Mouse (Mus musculus): ENCODE measurements around the gene Krtap7-1. TPM values are rescaled to one million over a fixed set of nuclear protein-coding genes. Genes with fewer than 3 reads are reported as not detected.

Gene Krtap7-1
- not detected in 2 replicates for total RNA-seq (2014; fragmentation: Nextera tagmentation)
- not detected in 2 replicates for total RNA-seq (2017)

DNA sequence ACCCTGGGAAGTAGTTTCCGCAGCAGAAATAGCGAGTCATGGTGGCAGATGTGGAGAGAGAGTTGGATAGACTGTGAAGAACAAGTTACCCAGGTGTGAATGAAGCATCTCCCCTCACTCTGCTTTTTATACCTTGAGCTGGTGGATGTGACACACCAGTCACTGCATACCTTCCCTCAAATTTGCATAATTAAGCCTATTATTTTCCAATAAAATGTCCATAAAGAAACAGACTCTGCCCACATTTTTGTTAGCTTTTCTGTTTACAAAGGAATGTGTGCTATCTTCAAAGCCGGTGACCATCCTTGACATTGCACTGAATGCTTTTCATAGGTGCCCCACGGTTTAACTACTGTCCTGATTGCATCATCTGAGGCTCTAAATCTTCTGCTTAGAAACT lies at the start of gene Krtap7-1:
Krtap7-1 (minus strand) TSS at position 101 of the 400 bp plus-strand sequence.
- no peak for ATAC-seq (replicated peaks; ENCODE audit: poor library complexity, severe bottlenecking)

DNA sequence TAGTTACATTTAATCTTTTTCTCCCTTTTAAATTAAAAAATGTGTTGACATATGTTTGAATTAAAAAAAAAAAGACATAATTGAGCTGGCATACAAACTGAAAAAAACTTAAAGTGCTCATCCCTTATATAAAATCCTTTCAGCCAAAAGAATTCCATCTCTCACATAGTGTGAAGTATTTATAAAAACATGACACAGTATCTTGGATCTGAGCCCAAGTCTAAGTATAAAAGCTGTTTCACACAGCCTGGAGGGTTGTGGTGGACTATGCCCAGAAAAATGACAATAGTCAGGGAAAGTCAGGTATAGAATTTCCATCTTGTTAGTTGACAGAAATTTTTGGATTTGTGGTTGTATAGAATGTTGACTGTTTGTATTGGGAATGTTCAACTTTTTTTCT lies 42.2 kb upstream of the Krtap7-1 start:
- ATAC-seq (replicated peaks; ENCODE audit: poor library complexity, severe bottlenecking) = no peak

DNA sequence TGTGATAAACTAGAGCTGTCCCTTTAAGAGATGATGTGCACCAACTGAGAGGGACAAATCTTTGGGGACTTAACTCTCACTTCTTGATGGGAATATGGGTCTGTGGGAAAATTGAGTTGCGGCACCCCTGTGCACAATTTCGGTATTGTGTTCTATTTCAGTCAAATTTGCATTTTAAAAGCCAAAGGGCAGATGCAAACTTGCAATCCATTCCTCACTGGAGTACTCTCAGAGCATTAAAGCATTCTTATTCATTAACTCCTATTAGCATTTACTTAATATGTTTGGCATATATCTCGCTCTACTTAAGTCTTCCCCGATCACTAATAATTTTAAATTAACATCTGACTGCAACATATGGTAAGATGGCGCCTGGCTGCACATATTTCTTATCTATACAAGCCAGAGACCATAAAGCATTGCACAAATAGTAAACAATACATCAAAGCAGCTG lies 29.9 kb upstream of the Krtap7-1 start:
- ATAC-seq (replicated peaks; ENCODE audit: poor library complexity, severe bottlenecking) = no peak

DNA sequence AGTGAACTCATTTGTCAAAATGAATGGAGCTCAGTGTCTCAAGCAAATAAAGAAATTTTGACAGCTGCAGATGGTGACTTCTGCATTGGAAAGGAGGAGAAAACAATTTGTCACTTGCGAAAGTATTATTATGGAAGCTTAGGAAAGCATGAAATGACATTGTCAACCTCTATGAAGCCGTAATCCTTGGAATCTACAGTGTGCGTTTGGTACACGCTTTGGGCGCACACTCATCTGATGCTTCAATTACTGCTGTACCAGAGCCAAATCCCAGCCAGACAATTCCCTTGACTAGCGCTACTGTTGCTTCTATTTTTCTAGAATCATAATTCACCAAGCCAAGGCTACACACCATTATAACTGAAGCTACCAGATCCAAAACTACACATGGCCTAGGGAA lies 29.2 kb upstream of the Krtap7-1 start:
- ATAC-seq (replicated peaks; ENCODE audit: poor library complexity, severe bottlenecking) = no peak

DNA sequence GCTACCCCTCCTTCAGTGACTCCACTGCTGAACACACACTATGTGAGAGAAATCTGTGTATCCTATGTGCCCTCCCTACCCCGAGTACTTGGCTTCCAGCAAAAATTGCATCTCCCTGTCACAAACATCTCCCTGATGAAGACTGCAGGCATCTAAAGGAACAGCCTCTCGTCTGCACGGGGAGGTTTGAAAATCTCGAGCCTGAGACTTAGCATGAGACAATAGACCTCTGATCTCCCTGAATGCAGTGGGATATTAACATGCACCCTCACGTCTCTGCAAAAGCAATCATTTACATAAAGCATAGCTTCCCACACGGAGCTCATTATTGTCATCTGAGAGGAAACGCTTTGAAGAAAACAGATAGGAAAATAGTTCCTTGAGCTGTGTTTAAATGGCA lies 22.4 kb upstream of the Krtap7-1 start:
- ATAC-seq (replicated peaks; ENCODE audit: poor library complexity, severe bottlenecking) = no peak

DNA sequence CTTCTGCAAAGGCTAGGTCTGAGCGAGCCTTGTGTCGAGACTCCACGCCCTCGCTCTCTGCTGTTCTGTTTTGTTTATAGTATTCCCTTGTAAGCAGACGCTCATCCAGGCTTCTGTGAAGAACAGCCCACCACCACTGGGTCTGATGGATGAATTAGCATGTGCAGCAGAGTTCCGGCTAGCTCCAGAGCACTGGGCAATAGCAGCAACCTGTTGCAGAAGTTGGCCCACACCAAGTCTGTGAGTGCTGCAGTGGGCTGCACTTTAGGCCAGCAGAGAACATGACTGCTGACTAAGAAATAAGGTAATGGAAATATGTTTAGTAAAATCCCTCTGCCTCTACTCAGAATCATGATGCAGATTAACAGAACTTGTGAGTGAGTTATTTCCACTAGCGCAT lies 21.7 kb upstream of the Krtap7-1 start:
- ATAC-seq (replicated peaks; ENCODE audit: poor library complexity, severe bottlenecking) = no peak

DNA sequence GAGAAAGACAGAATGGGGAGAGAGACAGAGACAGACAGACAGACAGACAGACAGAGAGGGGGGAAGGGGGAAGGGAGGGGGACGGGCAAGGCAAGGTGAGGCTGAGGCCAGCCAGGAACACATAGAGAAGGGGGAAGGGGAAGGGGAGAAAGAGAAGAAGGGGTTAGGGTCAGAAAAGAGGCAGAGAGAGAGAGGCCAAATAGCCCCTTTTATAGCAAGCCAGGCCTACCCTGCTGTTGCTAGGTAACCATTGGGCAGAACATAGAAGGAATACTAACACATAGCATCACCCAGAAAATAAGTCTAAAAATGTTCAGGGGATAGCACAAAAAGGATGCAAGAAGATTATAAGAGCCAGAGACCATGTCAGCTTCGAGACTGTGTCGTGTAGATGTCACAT lies 20.3 kb upstream of the Krtap7-1 start:
- ATAC-seq (replicated peaks; ENCODE audit: poor library complexity, severe bottlenecking) = no peak

DNA sequence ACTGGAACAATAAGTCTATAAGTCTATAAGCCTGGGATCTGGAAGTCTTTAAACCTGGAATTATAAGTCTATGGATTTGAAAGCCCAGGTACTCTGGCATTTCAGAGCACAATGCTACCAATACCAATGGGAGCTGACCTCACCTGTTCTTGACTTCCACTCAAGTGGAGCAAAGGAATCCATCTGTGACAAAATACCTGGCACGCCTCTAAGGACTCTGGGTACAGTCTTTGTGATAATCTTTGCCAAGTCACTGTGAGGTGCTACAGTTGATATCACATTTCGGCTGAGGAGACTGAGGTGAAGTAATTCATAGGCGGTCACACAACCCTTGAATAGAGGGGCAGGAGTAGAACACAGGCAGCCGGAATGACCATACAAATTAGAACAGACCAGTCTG lies 12.9 kb upstream of the Krtap7-1 start:
- no peak for ATAC-seq (replicated peaks; ENCODE audit: poor library complexity, severe bottlenecking)

DNA sequence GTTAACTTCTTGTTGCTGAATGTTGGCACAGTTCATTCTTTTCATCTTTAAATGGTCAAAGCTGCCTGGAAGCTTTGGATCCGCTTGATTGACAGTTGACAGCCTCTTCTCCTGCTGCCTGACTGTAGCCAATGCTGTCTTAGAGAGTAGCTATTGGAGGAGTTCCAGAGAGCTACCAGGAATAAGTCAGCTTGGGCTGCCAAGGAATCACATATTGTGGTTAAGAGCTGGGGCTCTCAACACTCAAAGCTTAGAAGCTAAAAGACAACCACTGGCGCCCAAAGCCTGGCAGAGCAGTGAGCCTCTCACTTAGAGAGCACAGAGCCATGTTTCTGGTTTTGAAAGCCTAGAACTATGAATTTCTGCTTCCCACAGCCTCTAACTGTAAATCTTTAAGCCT lies 12.4 kb upstream of the Krtap7-1 start:
- ATAC-seq (replicated peaks; ENCODE audit: poor library complexity, severe bottlenecking) = no peak

DNA sequence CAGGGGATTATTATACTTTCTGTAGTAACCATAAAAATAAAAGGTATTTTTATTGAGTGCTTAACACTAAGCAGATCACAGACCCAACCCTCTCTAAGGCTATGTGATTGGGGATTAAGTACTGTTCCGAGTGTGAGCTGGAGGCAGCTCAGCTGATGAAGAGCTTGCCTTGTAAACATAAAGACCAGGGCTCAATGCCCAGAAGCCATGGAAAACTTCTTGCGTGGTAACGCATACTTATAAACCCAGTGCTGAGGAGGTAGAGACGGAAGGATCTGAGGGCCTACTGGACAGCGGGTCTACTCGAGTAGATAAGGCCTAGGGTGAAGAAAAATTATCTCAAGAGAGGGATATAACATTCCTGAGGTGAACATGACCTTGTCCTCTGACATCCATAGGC lies 12.0 kb upstream of the Krtap7-1 start:
- ATAC-seq (replicated peaks; ENCODE audit: poor library complexity, severe bottlenecking) = no peak

DNA sequence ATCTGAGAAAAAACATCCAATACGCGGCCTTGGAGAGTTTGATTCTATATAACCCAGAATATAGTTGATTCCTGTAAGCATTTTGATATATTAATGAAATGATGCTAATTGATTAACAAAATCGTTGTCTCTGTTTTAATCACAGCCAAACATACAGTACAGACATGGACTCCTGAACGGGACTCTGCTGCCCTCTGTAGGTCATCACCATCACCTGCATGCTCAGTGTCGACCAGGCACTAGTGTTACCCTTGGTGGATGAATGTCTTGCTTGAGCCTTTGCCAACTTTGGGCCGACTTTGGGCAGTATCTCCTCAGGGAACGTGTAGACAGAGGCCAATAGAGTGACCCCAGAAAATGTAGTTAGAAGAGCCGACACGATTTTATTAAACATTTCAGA lies 9.5 kb upstream of the Krtap7-1 start:
- peak; percentile 73 for ATAC-seq (replicated peaks; ENCODE audit: poor library complexity, severe bottlenecking)

DNA sequence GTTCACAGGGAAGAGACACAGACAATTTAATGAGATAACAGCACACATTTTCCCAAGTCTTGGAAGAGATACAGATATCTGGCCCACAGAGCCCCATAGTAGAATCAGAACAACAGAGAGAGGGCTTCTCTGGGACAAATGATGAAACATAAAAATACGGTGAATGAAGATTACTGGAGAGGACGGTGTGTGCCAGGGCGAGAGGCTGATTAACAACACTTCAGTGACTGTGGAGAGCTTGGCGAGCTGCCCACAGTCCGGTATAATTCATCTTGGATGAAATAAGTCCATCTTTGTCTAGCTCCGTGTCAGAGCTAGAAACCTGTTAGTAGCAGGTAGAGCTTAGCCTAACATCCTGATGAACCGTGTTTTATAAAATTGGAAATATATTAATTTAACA lies 5.3 kb upstream of the Krtap7-1 start:
- no peak for ATAC-seq (replicated peaks; ENCODE audit: poor library complexity, severe bottlenecking)

DNA sequence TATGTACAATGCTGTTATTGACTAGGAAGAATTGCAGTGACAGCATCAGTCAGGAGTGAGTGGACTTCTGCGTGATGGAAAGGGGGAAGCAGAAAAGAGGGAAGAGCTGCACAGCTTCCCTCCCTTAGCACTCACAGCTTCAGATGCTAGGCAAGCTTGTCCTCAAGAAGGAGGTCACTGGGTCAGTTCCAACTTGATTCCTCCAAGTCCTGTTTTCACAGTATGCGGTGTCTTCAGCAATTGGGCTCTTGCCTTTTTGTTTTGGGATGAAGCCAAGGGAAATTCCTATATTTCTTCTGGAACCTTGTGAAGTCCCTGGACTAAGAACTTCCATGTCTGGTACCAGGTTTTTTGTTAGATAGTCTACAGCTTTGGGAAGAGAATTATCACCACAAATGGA lies 4.6 kb downstream of the Krtap7-1 start:
- ATAC-seq (replicated peaks; ENCODE audit: poor library complexity, severe bottlenecking) = no peak

DNA sequence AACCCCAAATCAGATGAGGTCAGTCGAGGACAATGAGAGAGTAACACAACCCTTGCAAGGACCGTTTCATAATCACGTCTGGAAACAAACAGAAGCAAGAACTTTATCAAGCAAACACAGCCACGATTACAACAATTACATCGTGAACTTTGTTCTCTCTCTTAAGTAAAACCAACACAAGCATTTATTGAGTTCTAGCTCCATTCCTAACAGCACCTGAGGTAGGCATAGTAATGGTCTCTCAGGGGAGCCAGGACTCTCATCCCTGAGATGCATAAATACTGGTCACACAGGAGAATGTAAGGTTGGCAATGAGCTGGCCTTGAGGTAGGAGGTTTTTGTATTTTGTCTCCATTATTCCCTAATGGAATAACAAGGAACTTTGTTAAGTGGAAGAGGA lies 6.3 kb downstream of the Krtap7-1 start:
- no peak for ATAC-seq (replicated peaks; ENCODE audit: poor library complexity, severe bottlenecking)

DNA sequence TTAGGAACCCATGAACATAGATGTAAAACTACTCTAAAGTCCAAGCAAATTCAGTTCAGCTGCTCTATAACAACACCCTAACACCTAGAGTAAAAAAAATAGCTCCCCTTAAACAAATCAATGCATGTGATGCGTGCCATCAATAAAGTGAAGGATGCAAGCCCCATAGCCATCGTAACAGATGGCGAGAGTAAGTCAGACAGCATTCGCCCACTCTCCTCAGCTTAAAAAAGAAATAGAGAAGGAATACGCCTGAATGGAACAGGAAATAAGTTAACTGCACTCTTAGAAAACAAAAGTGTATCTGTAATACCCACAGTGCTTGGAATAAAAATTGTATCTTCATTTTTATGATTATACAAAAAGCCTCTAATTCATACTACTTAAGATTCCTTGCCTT lies 11.1 kb downstream of the Krtap7-1 start:
- ATAC-seq (replicated peaks; ENCODE audit: poor library complexity, severe bottlenecking) = no peak

DNA sequence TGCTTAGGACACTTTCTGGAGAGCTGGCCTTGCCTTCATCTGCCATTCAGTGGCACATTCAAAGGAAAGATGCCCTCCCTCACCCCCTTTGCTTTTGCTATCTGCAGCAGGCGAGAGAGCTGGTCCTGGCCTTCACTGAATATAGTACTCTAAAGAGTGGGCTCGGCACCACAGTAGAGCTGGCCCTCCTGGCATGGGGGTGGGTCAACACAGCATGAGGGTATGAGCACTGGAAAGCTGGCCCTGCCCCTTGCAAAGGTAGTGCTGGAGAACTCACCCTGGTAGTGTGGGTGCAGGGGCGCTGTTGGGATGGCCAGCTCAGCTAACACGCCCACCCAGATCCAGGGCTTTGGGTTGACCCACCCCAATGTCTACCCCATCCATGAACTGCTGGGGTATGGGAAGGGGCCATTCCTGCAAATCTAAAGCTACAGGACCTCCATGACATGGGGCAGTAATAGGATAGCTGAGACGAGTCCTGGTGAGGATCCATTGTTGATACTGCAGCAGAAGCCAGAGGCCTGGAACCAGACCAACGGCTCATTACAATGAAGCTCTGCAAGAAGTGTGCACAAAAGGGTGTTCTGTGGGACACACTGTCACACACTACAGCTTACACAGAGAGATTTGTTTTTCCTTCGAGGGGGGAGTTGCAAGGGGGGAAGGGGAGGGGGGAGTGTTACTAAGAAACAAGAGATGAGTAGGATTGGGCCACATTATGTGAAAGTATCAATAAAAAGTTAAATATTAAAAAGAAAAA lies 12.5 kb downstream of the Krtap7-1 start:
- ATAC-seq (replicated peaks; ENCODE audit: poor library complexity, severe bottlenecking) = no peak

DNA sequence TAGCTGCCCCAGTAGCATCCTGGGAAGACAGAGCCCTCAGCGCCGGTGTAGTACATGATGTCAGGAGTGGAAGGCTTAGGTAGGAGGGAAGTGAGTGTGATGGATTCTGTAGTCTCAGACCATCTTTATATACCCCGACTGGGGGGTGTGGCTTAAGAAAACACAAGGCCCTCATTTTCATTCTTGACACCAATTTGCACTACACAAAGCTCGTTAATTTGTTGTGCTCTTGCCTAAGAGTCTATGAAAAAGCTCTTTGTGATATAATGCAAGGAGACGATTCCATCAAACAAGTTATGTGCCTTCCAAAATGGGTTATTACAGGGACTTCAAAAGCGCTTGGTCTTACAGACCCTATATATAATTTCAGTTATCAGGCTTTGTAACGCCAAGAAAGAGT lies 20.3 kb downstream of the Krtap7-1 start, which contains the start of gene Krtap8-1:
Krtap8-1 (minus strand) TSS at position 101 of the 400 bp plus-strand sequence.
- no peak for ATAC-seq (replicated peaks; ENCODE audit: poor library complexity, severe bottlenecking)

DNA sequence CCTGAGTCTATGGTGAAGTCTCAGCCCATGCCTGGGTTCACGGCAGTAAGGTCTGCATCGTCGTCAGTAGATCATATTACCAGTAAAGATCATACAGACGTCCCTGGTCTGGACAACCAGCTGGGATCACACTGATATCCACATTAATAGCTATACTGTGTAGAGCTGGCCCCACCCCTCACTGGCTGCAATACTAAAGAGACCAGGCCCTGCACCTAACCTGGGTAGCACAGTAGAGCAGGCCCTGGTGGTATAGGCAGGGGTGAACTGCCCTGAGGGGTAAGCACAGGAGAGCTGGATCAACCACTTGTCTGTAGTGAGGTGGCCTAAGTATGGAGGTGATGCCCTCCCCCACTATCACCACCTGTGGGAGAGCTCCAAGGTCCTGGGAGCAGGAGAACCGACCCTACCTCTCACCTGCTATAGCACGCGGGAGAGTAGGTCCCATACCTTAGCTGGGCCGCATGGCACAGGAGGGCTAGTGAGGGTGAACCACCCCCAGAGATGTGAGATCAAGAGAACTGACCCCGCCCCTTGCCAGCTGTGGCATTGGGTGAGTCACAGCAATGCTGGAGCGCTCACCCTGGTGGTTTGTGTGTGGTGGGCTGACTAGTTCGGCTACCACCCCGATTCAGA lies 30.3 kb downstream of the Krtap7-1 start:
- ATAC-seq (replicated peaks; ENCODE audit: poor library complexity, severe bottlenecking) = no peak

DNA sequence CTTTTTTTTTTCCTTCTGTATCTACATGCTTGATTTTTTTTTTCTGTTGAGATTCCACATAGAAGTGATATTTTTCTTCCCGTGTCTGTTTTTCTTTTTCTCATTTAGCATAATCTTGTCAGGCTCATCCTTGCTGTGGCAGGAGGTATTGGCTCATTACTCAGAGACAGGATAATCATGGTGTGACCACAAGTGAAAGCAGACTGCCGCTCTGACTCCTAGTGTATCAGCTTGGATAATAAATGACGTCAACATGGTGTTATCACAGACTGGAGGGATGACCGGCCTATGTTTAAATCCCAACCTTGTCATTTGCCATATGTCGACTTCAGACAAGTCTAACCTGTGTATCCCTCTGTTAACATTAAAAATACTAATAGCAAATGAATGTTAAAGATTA lies 46.9 kb downstream of the Krtap7-1 start:
- ATAC-seq (replicated peaks; ENCODE audit: poor library complexity, severe bottlenecking) = no peak
